Mouse (Mus musculus): Measurements from ENCODE around the gene Insl3. TPM values are rescaled to one million over a fixed set of nuclear protein-coding genes. Genes with fewer than 3 reads are reported as not detected.
A peak's percentile ranks its signal among the peaks of the same experiment; 100 is the strongest.

Gene Insl3
- total and polyA plus RNA-seq, 2 experiments: 0.74 to 8.2 TPM

GRCm38 (mm10) chr8:71707874-71708273 lies 18.9 kb downstream of the Insl3 start:
- Histone ChIP-seq H3K36me3 (ENCODE audit: control insufficient read depth, insufficient read depth, low read length) (no peaks in the 10 kb centered on the region), H3K79me2 (ENCODE audit: control insufficient read depth, insufficient read depth, low read length) (no peaks in the 10 kb centered on the region), H3K9ac (ENCODE audit: low read depth, low read length) (no peak overlapping the region), H3K4me1 (ENCODE audit: control insufficient read depth, insufficient read depth, low read length) (no peaks in the 10 kb centered on the region), H3K27ac (replicated peaks; ENCODE audit: insufficient read depth, low read depth, low read length) (no peak overlapping the region), H3K27me3 (ENCODE audit: control insufficient read depth, insufficient read depth, low read length) (no peaks in the 10 kb centered on the region), H3K4me3 (ENCODE audit: insufficient read depth, low read depth, low read length) (no peak overlapping the region)
- WGBS: 39% methylated on average over 8 of the region's 8 CpGs
- DNase-seq (ENCODE audit: extremely low read depth, low read depth, low spot score): peak; percentile 36
- TF ChIP-seq POLR2A (IDR thresholded peaks at IDR 0.05; ENCODE audit: extremely low read depth, insufficient read depth, low read length): no peak
- peak; percentile 81 for TF ChIP-seq CTCF (IDR thresholded peaks at IDR 0.05; ENCODE audit: low read depth, low read length)

- TF ChIP-seq POLR2A (IDR thresholded peaks at IDR 0.05; ENCODE audit: extremely low read depth, insufficient read depth, low read length) (no peak), CTCF (IDR thresholded peaks at IDR 0.05; ENCODE audit: low read depth, low read length) (no peak)
- H3K9ac ChIP-seq (ENCODE audit: low read depth, low read length): no peak overlapping the region
These were observed 20.3 kb downstream of the Insl3 start for GRCm38 (mm10) chr8:71709134-71709799.

GRCm38 (mm10) chr8:71709800-71710446 lies 20.9 kb downstream of the Insl3 start:
- Histone ChIP-seq H3K79me2 (ENCODE audit: control insufficient read depth, insufficient read depth, low read length) (no peaks in the 10 kb centered on the region), H3K4me3 (ENCODE audit: insufficient read depth, low read depth, low read length) (no peak overlapping the region), H3K9ac (ENCODE audit: low read depth, low read length) (no peak overlapping the region)

More at GRCm38 (mm10) chr8:71709134-71709799, 20.3 kb downstream of the Insl3 start:
- no peak for DNase-seq (ENCODE audit: extremely low read depth, low read depth, low spot score)
- 42% methylated on average over 25 of the region's 25 CpGs for WGBS
- no peak overlapping the region for H3K4me3 ChIP-seq (ENCODE audit: insufficient read depth, low read depth, low read length)
- no peaks in the 10 kb centered on the region for H3K4me1 ChIP-seq (ENCODE audit: control insufficient read depth, insufficient read depth, low read length)
- H3K27ac ChIP-seq (replicated peaks; ENCODE audit: insufficient read depth, low read depth, low read length): no peak overlapping the region
- no peaks in the 10 kb centered on the region for H3K36me3 ChIP-seq (ENCODE audit: control insufficient read depth, insufficient read depth, low read length)
- no peaks in the 10 kb centered on the region for H3K79me2 ChIP-seq (ENCODE audit: control insufficient read depth, insufficient read depth, low read length)
- H3K27me3 ChIP-seq (ENCODE audit: control insufficient read depth, insufficient read depth, low read length): no peaks in the 10 kb centered on the region

GRCm38 (mm10) chr8:71711574-71711973 lies 22.6 kb downstream of the Insl3 start:
- DNase-seq (ENCODE audit: extremely low read depth, low read depth, low spot score): no peak
- H3K27ac ChIP-seq (replicated peaks; ENCODE audit: insufficient read depth, low read depth, low read length): no peak overlapping the region
- H3K36me3 ChIP-seq (ENCODE audit: control insufficient read depth, insufficient read depth, low read length): no peaks in the 10 kb centered on the region
- H3K27me3 ChIP-seq (ENCODE audit: control insufficient read depth, insufficient read depth, low read length): no peaks in the 10 kb centered on the region
- 82% methylated on average over 2 of the region's 2 CpGs for WGBS
- H3K4me1 ChIP-seq (ENCODE audit: control insufficient read depth, insufficient read depth, low read length): no peaks in the 10 kb centered on the region
- no peak overlapping the region for H3K9ac ChIP-seq (ENCODE audit: low read depth, low read length)
- H3K4me3 ChIP-seq (ENCODE audit: insufficient read depth, low read depth, low read length): no peak overlapping the region
- no peaks in the 10 kb centered on the region for H3K79me2 ChIP-seq (ENCODE audit: control insufficient read depth, insufficient read depth, low read length)
- TF ChIP-seq CTCF (IDR thresholded peaks at IDR 0.05; ENCODE audit: low read depth, low read length) (no peak), POLR2A (IDR thresholded peaks at IDR 0.05; ENCODE audit: extremely low read depth, insufficient read depth, low read length) (no peak)

More at GRCm38 (mm10) chr8:71709800-71710446, 20.9 kb downstream of the Insl3 start:
- 27% methylated on average over 25 of the region's 25 CpGs for WGBS
- H3K4me1 ChIP-seq (ENCODE audit: control insufficient read depth, insufficient read depth, low read length): no peaks in the 10 kb centered on the region
- no peaks in the 10 kb centered on the region for H3K36me3 ChIP-seq (ENCODE audit: control insufficient read depth, insufficient read depth, low read length)
- H3K27me3 ChIP-seq (ENCODE audit: control insufficient read depth, insufficient read depth, low read length): no peaks in the 10 kb centered on the region
- TF ChIP-seq CTCF (IDR thresholded peaks at IDR 0.05; ENCODE audit: low read depth, low read length) (peak; percentile 84), POLR2A (IDR thresholded peaks at IDR 0.05; ENCODE audit: extremely low read depth, insufficient read depth, low read length) (no peak)
- no peak overlapping the region for H3K27ac ChIP-seq (replicated peaks; ENCODE audit: insufficient read depth, low read depth, low read length)
- peak; percentile 35 for DNase-seq (ENCODE audit: extremely low read depth, low read depth, low spot score)

- WGBS: 42% methylated on average over 8 of the region's 8 CpGs
- TF ChIP-seq POLR2A (IDR thresholded peaks at IDR 0.05; ENCODE audit: extremely low read depth, insufficient read depth, low read length) (no peak), CTCF (IDR thresholded peaks at IDR 0.05; ENCODE audit: low read depth, low read length) (no peak)
- no peak overlapping the region for H3K4me3 ChIP-seq (ENCODE audit: insufficient read depth, low read depth, low read length)
- no peak overlapping the region for H3K9ac ChIP-seq (ENCODE audit: low read depth, low read length)
- no peak overlapping the region for H3K27ac ChIP-seq (replicated peaks; ENCODE audit: insufficient read depth, low read depth, low read length)
- no peaks in the 10 kb centered on the region for H3K4me1 ChIP-seq (ENCODE audit: control insufficient read depth, insufficient read depth, low read length)
- H3K27me3 ChIP-seq (ENCODE audit: control insufficient read depth, insufficient read depth, low read length): no peaks in the 10 kb centered on the region
- no peaks in the 10 kb centered on the region for H3K36me3 ChIP-seq (ENCODE audit: control insufficient read depth, insufficient read depth, low read length)
- no peaks in the 10 kb centered on the region for H3K79me2 ChIP-seq (ENCODE audit: control insufficient read depth, insufficient read depth, low read length)
- no peak for DNase-seq (ENCODE audit: extremely low read depth, low read depth, low spot score)
These were observed 26.5 kb downstream of the Insl3 start for GRCm38 (mm10) chr8:71715531-71715930.

- TF ChIP-seq CTCF (IDR thresholded peaks at IDR 0.05; ENCODE audit: low read depth, low read length) (no peak), POLR2A (IDR thresholded peaks at IDR 0.05; ENCODE audit: extremely low read depth, insufficient read depth, low read length) (no peak)
- H3K79me2 ChIP-seq (ENCODE audit: control insufficient read depth, insufficient read depth, low read length): no peaks in the 10 kb centered on the region
- no peak overlapping the region for H3K27ac ChIP-seq (replicated peaks; ENCODE audit: insufficient read depth, low read depth, low read length)
- DNase-seq (ENCODE audit: extremely low read depth, low read depth, low spot score): no peak
- H3K36me3 ChIP-seq (ENCODE audit: control insufficient read depth, insufficient read depth, low read length): no peaks in the 10 kb centered on the region
- H3K9ac ChIP-seq (ENCODE audit: low read depth, low read length): no peak overlapping the region
- H3K27me3 ChIP-seq (ENCODE audit: control insufficient read depth, insufficient read depth, low read length): no peaks in the 10 kb centered on the region
- no peak overlapping the region for H3K4me3 ChIP-seq (ENCODE audit: insufficient read depth, low read depth, low read length)
- no peaks in the 10 kb centered on the region for H3K4me1 ChIP-seq (ENCODE audit: control insufficient read depth, insufficient read depth, low read length)
- WGBS: 84% methylated on average over 13 of the region's 13 CpGs
These were observed 27.6 kb downstream of the Insl3 start for GRCm38 (mm10) chr8:71716561-71717053.
